Mouse (Mus musculus) right cerebral cortex, postnatal 36 days (tissue): ENCODE measurements around the gene Cntn5.

Source experiments
- DNase-seq, 2 experiments: peaks; one replicate each; pipeline ENCODE4 v3.0.0; 2022; ENCODE audit warnings: low spot score in 2 of 2, mixed read lengths in 1 of 2

The Cntn5 gene

DNA sequence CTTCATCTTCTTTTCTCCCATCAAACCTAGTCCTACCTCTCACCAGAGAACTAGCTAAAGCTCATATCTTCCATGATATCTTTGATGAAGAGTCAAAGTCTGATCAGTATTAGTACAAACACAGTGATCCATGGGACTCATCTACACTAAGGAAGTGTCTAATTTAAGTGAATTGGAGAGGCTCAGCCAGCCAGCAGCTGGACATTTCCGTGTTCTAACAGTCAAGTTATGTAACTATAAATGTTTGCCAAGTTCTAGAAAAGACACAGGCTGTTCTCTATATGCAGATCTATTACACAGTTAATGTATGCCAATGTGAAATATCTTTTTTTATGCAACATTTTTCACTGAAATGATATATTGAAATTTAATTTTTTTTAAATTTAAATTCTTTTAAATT, 959.7 kb downstream of the Cntn5 start:
- DNase-seq = no peak

DNA sequence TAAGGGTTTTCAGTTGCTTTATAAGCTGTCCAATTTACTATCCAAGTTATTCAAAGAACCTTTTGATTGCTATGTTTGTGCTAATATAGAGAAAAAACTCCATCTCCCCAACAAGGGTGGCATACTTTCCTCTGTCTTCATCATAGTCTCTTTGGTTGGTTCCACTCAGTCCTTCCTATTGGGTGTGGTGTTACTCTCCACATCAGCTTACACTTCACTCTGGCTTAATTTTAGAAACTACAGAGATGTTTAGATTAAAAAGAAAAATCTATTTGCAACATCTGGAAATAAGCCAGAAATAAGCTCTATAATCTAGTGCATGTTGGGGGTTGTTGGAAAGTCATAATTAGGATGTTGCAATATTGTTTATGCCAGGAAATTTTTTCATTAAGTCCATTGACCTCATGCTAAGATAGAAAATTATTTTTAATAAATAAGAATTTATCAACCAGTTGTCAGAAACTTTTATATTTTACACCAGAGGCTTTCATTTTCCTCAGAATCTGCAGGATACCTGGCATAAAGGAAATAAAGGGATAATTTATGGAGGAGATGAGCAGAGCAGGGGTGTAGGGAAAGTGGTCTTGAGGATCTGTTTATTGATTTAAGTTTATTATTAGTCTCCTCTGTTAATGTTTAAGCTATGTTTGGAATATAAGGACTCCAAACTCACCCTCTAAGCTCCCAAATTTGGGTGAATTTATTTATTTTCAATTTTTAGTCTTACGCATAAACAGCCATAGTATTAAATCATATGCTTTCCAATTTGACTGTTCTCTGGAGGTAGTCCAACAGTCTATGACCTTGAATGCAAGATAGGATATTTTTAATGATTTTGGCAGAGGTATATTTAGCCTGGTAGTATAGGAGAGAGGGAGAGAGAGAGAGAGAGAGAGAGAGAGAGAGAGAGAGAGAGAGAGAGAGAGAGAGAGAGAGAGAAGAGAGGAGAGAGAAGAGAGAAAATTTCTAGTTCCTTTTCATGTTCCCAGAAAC, 966.8 kb downstream of the Cntn5 start:
- DNase-seq = no peak

DNA sequence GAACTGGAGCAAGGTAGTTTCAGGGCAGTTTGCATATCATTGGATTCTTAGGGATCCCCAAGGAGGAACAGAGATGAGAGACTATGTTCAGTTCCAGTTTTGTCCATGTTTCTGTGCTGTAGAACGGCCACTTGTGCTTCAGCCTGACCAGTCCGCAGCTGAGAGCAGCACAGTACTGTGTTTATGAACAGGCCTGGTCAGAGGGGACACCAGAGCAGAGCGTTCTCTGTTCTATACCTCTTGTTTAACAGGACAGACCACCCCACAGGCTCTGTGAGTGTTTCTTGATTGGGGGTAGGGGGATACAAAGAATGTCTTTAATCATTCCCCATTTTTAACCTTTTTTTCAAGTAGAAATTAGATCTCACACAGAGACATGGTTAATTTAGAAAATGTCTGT, 984.0 kb downstream of the Cntn5 start:
- no peak for DNase-seq

DNA sequence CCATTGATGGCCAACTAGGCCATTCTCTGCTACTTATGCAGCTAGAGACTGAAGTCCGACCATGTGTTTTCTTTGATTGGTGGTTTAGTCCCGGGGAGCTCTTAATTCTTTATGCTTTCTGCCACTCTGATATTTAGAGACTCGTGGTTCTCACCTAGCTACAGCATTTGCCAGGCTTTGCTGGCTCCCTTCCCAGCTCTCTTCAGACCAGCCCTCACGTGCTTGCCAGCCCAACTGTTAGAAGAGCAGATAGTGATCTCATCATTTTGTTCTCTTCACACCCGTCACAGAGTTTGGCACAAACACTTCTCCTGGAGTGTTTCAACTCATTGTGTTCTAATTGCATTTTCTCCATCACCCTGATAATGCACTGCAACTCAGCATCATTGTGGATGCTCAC, 1005.5 kb downstream of the Cntn5 start:
- peak; percentile 59 to 68 for DNase-seq

DNA sequence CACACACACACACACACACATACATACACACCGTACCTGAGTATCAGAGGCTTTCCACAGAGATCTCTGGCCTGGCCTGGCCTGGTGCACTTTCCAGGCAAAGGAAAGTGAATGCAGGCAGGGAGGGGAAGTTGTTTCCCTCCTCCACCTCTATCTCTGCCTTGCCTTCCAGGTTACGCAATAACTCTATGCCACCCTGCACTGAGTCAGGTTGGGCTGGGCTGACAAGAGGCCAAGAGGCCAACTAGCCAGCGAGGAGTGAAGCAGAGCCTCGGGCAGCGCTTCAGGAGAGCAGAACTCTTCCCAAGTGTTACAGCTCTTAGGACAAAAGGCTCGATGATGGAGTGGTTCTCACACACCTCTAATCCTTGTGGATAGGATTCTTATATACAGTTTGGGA, 1018.4 kb downstream of the Cntn5 start:
- no peak for DNase-seq

DNA sequence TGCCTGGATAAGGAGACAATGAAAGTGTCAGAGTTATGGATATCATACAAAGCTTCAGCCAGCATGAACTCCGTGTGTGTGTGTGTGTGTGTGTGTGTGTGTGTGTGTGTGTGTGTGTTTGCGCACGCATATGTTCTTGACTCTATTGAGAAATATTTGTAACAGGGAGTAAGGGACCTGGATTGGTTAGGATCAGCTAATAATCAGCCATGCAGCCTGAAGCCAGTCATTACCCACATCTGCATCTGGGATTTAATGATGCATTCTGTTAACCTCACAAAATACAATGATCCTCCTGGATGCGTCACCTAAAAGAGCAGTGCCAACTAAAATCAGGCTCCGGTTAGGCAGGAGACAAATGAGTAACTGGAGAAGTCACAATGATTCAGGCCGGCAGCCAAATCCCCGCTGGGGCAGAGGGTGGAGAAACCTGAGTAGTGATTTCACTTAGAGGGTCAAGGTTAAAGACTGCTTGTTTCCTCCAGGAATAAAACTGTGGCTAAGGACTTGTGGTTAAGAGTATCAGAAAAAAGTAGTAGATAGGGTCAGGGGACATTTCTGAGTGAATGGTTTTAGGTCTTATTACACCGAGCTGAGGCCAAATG, 1021.7 kb downstream of the Cntn5 start:
- DNase-seq = no peak

DNA sequence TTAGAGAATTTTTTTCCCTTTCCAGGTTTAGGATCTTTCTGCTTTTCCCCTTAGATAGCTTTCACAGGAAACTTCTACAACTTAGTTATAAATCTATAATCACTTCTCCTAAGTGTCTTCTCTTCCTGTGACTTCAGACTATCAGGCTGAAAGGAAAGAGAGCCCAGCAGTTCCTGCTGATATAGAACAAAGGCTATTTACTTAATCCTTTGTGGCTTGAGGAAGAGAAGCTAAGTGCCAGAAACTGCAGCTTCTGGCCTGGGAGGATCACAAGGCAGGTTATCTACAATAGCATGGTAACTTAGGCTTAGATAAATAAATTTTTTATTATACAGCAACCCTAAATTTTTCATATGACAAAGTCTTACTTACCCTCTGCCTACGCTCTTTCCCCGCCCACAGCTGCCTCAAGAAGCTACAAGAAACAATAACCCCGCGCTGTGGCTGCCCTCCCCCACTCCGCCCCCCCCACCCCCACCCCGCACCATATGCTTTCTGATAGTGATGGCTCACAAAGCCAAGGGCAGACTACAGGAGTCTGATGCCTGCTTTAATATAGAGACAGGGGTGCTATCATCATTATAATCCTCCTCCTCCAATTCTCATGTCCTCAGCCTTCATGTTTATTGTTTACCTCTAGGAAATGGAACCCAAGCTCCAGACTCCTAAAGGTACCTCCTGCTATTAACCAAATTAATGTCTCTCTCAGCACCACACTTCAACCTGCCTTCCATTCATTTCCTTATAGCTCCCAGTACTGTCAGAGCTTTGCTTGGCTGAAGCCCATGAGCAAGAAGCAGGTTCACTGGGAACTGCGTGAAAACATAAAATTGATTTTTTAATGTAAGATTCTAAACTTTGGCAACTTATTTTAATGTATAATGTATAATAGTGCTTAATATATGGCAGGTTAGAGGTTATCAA, 1032.2 kb downstream of the Cntn5 start:
- no peak for DNase-seq

DNA sequence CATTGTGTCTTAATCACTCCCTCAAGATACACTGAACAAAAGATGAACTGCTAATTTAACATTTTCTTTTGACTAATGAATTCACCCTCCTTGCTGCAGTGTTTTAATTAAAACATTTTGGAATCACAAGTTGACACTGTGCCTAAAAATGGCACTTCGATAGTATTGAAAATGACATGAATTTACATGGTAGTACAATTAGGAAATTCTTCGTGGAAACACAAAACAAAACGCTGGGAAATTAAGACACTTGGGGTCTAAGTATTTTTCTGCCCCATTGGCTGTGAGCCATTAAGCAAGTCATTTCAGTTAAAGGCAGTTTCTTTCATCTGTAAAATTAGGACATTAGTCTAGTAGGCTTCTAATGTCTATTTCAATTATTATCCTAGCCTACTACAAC, 1043.9 kb downstream of the Cntn5 start:
- DNase-seq = no peak

DNA sequence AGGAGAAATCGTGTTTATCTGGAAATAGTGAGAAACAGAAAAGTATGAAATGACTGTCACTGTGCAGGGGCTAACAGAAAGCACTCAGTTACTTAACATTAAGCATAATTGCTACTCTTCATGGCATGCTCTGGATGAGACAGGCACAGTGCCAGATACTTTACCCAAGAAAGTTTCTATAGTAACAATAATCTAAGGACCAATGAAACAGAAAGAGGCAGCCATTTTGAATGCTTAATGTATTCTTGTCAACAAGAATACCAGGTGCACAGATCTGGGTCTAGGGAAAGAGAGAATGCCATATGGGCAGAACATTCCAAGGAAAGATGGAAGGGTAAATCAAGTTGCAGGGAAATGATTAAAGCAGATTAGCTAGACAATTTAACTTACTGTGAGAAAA, 1045.3 kb downstream of the Cntn5 start:
- no peak for DNase-seq

DNA sequence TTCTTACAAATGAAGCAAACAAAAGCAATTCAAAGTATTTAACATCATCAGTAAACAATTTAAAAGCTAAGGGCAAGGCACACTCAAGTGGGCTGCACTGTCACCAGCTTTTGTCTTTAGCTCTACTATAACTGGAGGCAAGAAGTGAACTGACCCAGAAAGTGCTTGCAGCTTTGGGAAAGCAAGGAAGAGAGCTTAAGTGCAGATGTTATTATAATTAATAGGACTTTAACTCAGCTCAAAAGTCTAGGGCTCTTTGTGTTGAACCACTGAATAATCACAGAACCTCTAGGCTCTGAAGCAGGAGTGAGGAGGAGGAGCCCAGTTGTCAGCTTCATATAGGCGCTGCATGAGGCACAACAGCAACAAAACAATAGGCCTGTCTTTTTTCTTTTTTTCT, 1049.8 kb downstream of the Cntn5 start:
- no peak for DNase-seq

DNA sequence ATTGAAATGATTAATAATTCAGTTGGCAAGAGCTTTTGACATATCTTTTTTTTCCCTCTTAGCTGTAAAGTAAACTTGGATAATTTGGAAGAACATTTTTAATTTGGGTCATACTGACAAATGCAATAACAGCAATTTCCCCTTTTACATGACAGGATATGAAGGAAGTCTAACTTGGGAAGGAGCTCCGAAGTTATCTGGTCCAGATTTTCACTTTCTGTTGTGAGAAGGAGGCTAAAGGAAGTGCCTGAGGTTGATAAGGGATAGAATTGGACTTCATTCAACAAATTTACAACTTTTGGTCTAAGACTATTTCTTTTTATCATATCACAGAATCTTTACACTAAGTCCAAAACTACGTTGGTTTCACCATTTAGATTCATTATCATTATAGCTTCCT, 1074.3 kb downstream of the Cntn5 start:
- DNase-seq = no peak

DNA sequence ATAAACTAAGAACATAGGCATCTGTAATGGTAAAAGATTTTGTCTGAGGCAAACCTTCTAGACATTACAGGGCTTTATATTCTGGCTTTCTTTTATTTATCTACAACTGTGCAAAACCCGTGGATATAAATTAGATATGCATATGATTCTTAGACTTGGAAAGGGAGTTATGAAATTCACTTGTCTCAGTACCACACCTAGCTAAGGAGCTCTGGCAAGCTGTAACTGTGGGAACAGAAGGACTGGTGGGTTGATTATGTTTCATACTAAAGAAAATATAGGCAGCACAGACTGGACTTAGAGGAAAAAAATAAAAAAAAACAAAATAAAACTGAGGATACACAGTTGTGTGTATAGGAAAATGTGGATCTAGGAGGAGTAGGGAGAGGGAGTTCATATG, 1084.6 kb downstream of the Cntn5 start:
- DNase-seq = peak in 1 of 2 experiments; percentile 9

DNA sequence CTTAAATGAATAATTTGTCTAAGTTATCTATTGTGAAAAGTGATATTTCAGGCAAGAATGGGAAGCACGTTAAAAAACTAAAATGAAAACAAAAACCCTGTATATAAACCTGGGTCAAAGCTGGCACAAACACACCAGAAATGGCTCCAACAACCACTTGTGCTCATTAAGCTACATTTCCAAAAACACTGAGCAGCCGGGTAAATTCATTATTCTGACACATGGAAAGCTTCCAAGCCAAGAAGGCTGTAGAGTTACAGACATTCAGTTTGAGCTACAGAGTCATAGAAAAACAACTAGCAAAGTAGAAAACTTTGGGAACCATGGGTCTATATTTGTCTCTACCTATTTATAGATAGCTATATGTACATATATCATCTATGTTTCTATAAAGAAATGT, 1087.1 kb downstream of the Cntn5 start:
- DNase-seq = no peak

DNA sequence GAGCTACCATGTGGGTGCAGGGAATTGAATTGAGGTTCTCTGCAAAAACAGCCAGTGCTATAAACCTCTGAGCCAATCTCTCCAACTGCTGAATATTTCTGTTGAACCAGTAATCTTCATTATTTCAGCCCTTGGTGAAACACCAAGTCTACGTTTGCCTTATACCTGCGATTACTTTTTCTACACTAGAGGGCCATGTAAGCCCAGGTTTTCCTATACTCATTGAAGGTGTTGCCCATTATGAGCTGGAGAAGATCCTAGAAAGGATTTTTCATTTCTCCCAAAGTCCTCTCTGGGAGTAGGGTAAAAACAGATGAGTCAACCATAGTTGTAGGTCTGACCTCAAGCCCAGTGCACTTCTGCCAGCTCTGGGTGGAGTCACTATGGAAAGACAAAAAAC, 1105.0 kb downstream of the Cntn5 start:
- DNase-seq = no peak

DNA sequence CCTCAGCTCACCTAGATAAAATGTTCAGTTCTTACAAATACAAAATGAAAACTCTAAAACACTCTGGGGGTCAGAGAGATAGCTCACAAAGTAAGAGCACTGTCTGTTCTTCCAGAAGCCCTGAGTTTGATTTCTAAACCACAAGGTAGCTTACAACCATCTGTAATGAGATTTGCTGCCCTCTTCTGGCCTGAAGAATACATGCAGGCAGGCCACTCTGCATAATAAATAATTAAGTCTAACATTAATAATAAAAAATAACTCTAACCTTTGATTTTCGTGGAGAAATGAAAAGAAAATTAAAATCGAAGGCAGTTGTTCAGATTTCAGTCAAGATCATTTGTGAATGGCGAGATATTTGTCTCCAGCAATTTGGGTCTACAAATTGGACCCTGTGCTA, 1120.9 kb downstream of the Cntn5 start:
- no peak for DNase-seq

DNA sequence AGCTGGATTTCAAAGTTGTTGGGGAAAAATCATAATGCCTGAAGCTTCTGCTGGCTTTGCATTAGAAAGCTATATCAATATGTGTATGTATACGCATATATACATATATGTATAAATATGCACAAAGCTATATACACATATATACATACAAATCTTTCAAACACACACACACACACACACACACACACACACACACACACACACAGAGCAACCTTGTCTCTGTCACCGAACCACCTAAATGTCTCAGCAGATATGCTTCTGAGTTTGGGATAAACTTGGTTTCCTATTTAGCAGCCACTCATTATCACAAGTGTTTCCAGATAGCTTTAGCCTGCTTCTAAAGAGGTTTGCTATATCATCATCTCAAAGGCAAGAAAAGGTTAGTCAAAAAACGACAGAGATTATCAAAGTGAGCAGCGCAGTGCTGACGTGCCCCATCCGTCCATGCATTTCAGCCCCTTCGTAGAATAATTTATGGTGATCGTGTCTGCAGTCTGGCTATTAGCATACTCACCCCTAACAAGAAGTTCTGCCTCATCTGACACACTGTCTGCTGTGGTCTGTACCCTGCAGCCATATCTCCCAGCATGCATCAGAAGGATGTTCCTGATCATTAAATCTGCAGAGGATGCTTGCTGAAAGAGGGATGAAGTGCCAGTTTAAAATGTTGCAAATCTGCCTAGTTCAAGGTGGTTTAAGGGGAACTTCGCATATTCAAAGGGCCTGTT, 1123.3 kb downstream of the Cntn5 start:
- no peak for DNase-seq

DNA sequence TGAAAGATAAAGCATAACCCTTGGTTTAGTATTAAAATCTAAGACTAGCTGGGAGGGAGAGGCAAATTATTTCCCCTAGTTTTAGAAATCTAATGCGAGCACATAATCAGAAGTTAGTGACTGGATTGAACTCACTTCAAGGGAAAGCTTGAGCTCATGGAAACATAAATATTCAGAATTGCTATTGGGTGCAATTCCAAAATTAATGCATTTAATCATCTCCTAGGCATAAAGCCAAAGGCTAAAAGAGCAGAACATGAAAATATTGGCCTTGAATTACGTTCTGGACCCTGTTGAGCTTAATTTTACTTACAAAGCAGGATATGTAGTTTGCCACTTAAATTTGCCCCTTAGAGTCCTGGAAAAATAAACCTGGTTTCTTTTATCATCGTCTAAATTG, 1124.9 kb downstream of the Cntn5 start:
- DNase-seq = no peak

DNA sequence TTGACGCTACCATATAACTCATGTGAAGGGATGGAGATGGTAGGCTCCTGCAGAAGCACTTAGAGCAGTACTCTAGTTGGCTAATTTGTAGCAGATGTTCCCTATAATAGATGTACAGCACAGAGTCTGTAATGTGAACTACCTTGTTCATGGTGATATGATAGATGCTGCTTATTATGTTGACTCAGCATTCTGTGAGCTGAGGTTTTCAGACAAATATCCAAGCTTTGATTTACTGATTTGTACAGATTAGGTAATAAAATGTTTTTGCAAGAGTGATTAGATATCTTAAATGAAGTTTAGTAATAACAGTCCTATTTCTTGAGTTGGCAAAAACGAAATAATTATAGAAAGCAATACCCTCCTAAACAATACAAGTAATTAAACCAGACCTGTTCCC, 1133.8 kb downstream of the Cntn5 start:
- DNase-seq = no peak

DNA sequence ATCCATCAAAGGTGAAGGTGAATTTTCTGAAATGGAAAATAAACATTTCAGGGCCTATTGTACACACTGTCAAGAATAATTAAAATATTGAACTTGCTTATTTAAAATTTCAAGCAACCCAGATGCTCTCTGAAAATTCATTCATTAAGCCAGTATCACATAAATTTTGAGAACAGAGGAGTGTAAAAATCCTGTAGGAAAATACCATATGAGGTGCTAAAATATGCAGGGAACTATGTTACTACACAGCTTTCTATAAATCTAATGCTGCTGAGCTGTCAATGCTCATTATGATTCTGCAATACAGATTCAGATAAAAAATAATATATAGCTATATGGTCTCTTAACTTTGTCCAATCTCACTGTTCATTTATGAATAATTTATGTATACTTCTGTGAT, 1134.9 kb downstream of the Cntn5 start:
- DNase-seq = no peak

DNA sequence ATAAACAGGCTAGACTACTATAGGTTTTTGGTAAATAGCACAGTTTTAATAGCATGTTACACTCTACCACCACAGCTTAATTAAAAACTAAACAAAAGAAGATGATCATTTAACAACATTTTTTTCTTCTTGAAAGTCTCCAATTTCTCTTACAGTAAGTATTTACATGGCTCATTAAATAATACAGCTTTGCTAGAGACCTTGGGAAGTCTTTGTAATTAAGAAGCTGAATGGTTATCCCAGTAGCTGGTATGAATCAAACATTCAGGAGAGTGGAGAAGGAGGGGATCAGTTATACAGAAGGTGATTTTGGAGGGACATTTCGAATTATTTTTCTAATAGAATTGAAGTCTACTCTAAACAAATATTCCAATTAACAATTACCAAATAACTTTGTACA, 1186.4 kb downstream of the Cntn5 start:
- no peak for DNase-seq

DNA sequence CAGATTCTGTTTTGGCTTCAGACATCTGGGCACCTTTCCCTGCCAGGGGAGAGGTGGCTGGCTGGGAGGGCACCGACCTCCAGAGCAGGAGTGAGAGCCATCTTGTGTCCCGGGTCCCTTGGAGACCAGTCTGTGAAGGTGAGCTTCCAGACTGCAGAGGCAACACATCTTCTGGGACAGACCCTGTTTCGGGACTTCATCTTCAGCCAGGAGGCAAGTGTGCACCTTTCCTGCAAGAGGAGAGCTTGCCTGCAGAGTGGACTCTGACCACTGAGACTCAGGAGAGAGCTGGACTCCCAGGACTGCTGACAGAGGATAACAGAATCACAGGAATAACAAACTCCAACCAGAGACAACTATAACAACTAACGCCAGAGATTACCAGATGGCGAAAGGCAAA, 1195.9 kb downstream of the Cntn5 start:
- DNase-seq = no peak

DNA sequence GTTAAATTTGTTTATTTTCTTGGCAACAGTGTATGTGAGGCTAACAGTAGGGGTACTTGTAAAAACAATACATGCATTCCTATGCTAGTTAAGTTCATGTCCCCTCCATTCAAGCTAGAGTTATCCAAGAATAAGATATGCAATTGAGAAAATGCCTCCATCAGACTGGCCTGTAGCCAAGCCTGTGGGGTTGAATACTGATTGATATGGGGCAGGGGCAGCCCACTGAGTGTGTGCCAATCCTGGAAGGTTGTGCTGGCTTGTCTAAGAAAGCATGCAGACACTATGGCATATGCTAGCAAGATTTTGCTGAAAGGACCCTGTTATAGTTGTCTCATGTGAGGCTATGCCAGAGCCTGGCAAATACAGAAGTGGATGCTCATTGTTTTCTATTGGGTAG, 1196.8 kb downstream of the Cntn5 start:
- DNase-seq = no peak
